Mouse (Mus musculus) gastrocnemius, adult 18-20 months (tissue): Measurements from ENCODE around the gene Gm20441. TPM values are rescaled to one million over a fixed set of nuclear protein-coding genes. Genes with fewer than 3 reads are reported as not detected.

ENCODE experiments used
- DNase-seq: peaks from one replicate; pipeline ENCODE4 v3.0.0; 2021; ENCODE audit warnings: low spot score
- long read RNA-seq, 2 experiments: library from polyadenylated mRNA; stranded (forward); transcript quantifications; one replicate each; pipeline ENCODE4 v2.0.0; 2021
- total RNA-seq, 2 experiments: library from RNA; stranded (reverse); gene quantifications; 2 replicates each; pipeline ENCODE4 v1.2.3; 2021

Gene Gm20441
- total RNA-seq, result not detected
- long read RNA-seq, experiment 1, result 0 reads
- long read RNA-seq, experiment 2, partial matches to known transcripts, result 1 of 1 reads
- long read RNA-seq, experiment 2, other reads (novel, unspliced or antisense), result 0 of 1 reads

DNA sequence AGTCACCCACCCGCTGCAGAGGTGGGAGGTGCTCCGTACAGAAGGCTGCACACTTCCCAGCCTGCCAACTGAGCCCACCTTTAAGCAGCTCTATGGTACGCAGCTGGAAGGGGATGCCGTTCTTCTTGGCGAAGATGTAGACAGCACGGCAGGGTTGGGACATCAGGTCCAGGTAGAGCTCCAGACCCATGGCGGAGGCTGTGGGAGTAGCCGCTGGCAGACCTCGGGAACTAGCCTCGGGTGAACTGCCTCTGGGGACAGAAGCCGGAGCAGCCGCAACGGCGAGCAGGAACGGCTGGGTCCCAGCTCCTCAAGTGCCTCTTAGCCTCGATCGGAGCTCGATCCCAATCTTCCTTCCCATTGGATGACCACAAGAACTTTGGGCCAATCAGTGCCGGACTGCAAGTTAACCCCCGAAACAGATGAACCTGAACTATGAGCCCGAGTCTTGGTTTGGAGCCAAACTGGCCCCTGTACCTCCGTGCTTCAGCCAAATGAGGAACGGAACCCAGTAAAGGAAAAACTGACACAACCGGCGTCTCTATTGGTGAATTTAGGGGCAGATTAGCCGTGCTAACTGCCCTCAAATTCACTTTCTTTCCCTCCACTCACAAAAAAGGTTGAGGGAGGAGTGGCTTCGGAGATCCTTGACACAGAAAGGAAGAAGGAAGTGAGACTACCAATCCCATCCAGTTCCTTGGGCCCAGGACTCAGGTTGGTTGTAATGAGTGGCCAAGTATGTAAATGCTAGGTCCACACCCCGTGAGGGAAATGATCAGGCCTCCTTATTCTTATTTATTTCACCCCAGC is at the start of gene Gm20441, which contains the start of gene Gstt3:
TSS of gene Gm20441 (minus strand) at position 186 of the 810 bp plus-strand sequence.
TSS of gene Gstt3 (minus strand) at position 646 of the 810 bp plus-strand sequence.
- peak; percentile 75 for DNase-seq

DNA sequence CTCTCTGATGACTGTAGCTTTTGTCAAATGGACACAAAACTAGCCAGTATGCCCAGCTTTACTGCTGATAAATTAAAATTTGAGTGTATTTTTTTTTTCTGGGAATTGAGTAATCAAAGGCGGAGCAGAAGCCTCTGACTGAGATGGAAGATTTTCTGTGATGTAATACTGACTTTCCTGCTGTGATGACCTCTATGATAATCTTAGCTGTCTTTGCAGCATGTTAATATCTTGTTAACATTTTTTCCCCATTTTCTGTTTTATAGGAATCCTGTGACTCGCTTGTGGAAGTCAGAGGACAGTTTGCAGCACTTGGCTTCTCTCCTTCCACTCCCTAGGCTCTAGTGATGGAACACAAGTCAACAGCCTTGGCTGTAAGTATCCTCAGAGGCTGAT is 49.5 kb upstream of the Gm20441 start:
- no peak for DNase-seq

DNA sequence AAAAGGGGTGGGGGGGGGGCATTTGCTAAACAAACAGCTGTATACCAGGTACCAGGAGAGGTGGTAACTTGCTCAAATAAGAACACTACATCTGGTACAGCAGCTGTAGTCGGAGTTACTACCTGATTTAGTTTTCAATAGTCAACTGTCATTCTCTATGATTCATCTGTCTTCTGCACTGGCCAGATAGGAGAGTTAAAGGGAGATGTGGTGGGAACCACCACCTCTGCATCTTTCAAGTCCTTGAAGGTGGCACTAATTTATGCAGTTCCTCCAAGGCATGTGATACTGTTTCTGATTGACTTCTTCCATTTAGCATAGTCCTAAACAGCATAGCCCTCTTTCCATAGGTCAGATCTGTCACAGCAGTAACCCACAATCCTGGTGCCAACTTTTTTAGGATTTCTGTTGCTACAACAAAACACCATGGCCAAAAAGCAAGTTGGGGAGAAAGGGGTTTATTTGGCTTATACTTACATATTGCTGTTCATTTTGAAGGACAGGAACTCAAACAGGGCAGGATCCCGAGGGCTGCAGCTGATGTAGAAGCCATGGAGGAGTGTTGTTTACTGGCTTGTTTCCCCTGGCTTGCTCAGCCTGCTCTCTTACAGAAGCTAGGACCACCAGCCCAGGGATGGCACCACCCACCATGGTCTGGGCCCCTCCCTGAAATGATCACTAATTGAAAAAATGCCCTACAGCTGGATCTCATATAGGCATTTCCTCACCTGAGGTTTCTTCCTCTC is 48.9 kb upstream of the Gm20441 start:
- DNase-seq, result no peak

- DNase-seq, result peak; percentile 93
These were observed 47.8 kb upstream of the Gm20441 start for GRCm38 (mm10) chr10:75828500-75828931.

- DNase-seq, result peak; percentile 90
These were observed 47.1 kb upstream of the Gm20441 start for GRCm38 (mm10) chr10:75827668-75828360.

DNA sequence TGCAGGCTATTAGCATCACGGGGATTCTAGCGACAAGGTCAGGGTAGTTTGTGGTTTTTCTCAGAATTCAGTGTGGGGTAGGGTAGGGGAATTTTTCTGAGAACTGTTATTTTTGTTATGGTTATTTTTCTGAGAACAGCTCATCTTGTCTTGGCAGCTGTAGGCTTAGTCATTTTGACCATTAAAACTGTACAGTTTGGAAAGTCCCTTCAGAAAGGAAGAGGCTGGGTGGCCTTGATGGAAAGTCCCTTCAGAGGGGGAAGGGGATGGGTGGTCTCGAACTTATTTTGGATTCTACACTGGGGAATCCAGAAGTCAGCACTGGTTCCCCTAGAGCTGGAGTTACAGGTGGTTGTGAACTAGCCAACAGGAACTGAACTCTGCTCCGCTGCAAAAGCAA is 43.8 kb upstream of the Gm20441 start:
- DNase-seq, result no peak

DNA sequence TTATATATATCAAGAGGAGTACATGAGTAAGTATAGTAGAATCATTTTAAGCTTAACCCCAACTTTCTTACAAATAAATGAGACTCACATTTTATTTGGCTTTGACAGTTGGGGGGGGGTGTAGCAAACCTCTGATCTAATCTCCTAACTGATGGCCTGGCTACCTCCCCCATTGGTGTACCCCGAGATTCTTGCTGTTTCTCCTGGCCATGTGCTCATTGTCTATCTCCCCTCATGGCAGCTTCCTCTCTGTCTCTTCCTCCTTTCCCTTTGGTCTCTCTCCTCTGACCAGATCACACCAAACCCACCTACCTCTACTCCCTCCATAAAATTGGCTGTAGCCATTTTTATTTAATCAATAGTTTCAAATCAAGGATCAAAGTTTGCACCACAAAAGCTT is 43.0 kb upstream of the Gm20441 start:
- no peak for DNase-seq

GRCm38 (mm10) chr10:75822443-75822842 is 41.7 kb upstream of the Gm20441 start, which contains the start of gene Gstt4:
Gstt4 (minus strand) TSS chr10:75822543.
- no peak for DNase-seq

DNA sequence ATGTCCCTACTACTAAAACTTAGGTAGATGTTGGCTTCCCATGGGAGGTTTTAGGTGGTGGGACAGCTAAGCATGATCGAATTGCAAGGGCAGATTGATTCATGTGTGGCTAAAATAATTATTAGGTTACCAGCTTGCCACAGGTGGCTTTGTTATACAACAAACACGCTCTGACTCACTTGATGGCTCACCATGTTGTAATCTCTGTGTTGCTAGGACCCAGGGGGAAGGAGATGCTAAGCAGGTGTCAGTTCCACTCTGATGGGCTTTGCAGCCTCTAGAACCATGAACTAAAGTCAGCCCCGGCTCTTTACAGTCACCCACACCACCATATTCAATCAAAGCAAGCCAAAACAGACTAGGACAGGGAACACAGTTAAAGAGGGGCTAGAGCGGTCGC is 39.1 kb upstream of the Gm20441 start:
- DNase-seq, result no peak

DNA sequence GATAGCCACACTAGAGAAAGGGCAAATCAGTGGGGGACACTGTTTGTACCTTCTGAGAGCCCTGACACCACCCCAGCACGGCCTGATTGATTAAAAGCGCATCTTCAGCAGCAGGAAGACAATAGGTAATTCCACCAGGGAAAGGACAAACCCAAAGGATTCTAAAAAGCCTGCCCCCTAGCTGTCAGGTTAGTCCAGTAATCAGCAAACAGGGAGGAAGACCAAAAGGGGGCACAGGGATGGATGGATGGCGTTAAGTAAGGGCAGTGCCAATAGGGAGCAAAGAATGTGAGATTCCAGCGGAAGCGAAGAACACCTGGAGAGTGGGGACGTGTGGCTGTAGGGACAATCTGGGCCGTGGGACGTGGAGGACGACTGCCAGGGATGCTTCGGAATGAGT is 37.9 kb upstream of the Gm20441 start:
- DNase-seq, result no peak

GRCm38 (mm10) chr10:75804217-75804616 is 23.5 kb upstream of the Gm20441 start:
- no peak for DNase-seq

DNA sequence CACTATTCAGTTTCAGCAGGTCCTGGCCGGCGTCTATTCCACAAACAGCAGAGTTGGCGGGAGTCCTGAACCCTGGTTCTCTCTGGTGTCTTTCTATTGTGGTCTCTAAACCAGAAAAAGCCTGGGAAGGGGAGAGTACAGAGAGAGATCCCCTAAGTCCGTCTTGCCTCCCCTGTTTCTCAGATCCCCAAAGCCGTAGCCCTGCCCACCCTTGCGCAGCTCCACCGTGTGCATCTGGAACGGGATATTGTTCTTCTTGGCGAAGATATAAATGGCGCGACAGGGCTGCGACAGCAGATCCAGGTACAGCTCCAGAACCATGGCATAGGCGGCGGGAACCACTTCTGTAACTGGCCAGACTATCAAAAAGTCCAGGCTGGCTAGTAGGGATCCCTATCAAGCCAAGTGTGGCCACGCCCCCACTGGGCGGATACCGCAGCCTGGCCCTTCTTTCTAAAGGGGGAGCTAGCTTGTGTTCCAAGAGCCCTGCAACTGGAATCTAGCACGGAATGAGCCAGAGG is 17.5 kb upstream of the Gm20441 start, which contains the start of gene Gstt1:
TSS of gene Gstt1 (minus strand) at position 409 of the 521 bp plus-strand sequence.
- DNase-seq, result peak; percentile 76

DNA sequence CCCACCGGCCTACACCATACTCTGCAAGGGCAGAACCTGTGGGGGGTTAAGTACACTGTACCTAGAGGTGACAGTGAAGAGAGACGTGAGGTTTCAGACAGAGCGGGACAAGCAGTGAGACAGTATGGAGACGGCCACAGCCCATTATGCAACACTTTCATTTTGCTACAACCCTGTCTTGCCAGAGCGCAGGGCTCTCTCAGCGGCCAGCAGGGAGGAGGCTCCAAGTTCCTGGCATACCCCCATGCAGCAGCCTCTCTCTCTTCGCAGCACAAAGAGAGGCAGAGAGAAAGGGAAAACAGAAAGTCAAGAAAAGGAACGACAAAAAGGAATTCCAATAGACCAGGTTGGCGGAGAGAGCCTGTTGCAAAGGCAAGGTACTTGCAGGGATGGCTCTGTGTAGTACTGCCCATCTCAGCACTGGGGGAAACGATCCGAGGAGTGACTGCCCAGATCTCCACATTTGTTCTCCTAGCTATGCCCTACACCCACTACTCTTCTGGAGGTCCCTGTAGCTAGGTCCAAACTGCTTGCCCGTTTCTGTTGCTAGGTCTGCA is 16.9 kb upstream of the Gm20441 start:
- DNase-seq, result peak; percentile 71

DNA sequence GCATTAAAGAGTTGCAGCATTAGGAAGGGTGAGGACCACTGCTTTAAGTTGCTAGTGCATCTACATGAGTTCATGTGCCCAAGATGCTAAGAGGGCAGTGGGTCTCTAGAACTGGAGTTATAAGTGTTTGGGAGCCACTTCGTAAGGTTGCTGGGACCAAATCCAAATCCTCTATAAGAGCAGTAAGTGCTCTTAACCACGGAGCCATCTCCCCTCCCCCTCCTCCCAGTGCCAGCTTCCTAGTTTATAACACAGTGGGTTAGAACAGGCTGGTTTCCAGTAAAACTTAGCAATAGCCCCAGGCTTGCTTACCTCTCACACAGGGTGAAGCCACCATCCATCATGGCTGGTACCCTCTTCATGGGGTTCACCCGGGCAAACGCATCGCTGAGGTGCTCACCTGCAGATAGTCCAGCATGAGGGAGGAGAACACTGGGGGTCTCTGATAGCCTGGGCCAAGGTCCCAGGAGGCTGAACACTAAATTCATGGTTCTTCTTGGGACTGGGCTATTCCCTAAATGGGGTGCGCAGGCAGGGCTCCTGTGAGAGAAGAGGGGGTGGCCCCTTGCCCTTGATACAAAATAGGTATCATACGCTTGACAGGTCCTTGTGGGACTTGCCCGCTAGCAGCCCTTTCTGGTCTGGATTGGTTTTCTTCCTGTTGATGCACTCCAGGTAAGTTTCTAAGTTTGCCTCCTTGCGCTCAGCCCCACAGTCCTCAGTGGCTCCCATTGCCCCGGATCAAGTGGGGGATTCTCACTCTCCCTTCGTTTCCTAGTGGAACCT is 16.2 kb upstream of the Gm20441 start:
- no peak for DNase-seq

DNA sequence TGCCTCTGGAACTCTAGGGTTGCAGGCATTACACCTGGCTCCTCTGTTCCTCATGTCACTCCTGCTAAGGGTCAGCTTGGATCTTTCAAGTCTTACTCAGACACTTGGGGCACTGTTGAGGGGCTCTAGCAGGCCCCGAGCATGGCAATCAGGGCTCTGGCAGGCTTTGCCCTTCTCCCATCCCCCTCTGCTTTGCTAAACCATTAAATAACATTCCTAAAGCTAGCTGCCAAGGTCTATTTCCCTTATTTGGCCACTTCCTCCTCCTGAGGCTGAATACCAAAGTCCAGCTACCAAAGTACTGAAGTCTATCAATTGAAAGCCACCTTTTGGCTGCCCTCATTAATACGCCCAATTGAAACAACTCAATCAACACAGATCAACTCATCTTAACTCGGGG is 14.1 kb upstream of the Gm20441 start:
- DNase-seq, result no peak

GRCm38 (mm10) chr10:75790773-75791172 is 10.0 kb upstream of the Gm20441 start:
- DNase-seq, result no peak

GRCm38 (mm10) chr10:75789841-75790240 is 9.1 kb upstream of the Gm20441 start:
- DNase-seq, result no peak

GRCm38 (mm10) chr10:75789081-75789735 is 8.5 kb upstream of the Gm20441 start:
- DNase-seq, result no peak

- DNase-seq, result no peak
These were observed 7.5 kb upstream of the Gm20441 start for GRCm38 (mm10) chr10:75788277-75788676.

DNA sequence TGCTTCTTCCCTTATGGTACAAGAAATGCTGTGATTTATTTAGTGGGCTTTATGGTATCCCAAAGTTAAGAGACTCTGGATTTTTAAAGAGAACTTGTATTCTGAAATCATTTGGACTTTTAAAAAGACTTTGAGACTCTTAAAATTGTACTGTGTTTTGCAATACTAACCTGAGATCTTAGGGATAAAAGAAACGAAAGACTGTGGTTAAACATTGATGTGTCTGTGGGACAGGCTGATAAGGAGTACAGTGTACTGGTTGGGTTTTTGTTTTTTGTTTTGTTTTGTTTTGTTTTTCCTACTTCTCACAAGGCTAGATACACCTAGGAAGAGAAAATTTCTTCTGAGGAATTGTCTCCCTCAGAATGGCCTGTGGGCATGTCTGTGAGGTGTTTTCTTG is 4.7 kb upstream of the Gm20441 start:
- DNase-seq, result no peak
